Mouse (Mus musculus) megakaryocyte, embryonic 14.5 days (primary cell): ENCODE results near the gene Cars. TPM values are rescaled to one million over a fixed set of nuclear protein-coding genes. Genes with fewer than 3 reads are reported as not detected.
"Not testable (repeated sequence)": the region's sequence is repeated elsewhere in the genome, so short reads cannot be mapped to it uniquely, and the experiment has no call there.

ENCODE experiments used
- H3K27me3 ChIP-seq: replicated peaks from 2 replicates; pipeline ENCODE3; 2012; ENCODE audit warnings: inconsistent platforms
- H3K36me3 ChIP-seq: replicated peaks from 2 replicates; pipeline ENCODE3; 2012; ENCODE audit warnings: low read length, inconsistent platforms, mixed read lengths
- H3K4me1 ChIP-seq: 2 replicates; pipeline ENCODE4 v1.6.1; 2012; ENCODE audit warnings: inconsistent platforms
- H3K4me3 ChIP-seq: replicated peaks from 2 replicates; pipeline ENCODE3; 2012; ENCODE audit warnings: moderate library complexity, mild to moderate bottlenecking, inconsistent platforms
- H3K9me3 ChIP-seq: 2 replicates; pipeline ENCODE4 v1.6.1; 2012; ENCODE audit warnings: inconsistent platforms
- FLI1 ChIP-seq: IDR thresholded peaks from 2 replicates; pipeline ENCODE4 v1.6.1; 2012; ENCODE audit warnings: low read length, inconsistent platforms, mixed read lengths
- GATA1 ChIP-seq: IDR thresholded peaks from 3 replicates; pipeline ENCODE4 v1.6.1; 2012; ENCODE audit warnings: mixed read lengths, low read length, inconsistent platforms, borderline replicate concordance
- polyA plus RNA-seq: library from polyadenylated mRNA; stranded (reverse); fragments of >175 nt; gene quantifications from 2 replicates; pipeline ENCODE4 v1.2.3, GENCODE M21; 2012; ENCODE audit warnings: low replicate concordance; ENCODE audit not compliant: insufficient read depth

Gene Cars
- polyA plus RNA-seq, 1 experiment = 43.5 TPM

DNA sequence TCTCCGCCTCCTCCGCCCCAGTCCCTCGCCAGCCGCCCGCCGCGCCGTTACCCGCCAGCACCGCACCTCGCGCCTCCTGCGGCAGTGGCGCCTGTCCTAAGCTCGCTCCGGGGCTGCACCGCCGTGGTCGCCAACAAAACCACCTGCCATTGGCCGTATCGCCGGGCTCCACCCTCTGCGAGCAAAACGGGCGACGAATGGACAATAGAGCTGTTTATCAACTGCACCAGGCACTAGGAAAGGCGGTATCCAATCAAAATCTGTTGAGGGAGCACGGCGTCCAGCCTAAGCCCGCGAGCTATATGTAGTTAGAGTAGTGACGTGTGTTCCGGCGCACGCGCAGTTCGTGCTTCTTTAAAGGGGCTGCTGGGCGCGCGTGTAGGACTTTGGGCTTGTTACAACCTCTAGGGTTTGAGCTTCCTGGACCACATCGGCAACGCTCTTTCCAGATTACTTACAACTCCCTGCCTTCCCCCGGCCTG, 50.9 kb downstream of the Cars start, which contains the start of gene Nap1l4:
Gene Nap1l4, minus strand, starts transcription at position 131 of the 482 bp plus-strand sequence.
- TF ChIP-seq GATA1 (no peak), FLI1 (no peak)
- Histone ChIP-seq H3K9me3 (no peaks in the 10 kb centered on the region), H3K27me3 (no peaks in the 10 kb centered on the region), H3K36me3 (peaks cover 39% of the 10 kb centered on the region), H3K4me1 (peaks cover 47% of the 10 kb centered on the region), H3K4me3 (peak within 1 kb of the TSS; percentile 98)

DNA sequence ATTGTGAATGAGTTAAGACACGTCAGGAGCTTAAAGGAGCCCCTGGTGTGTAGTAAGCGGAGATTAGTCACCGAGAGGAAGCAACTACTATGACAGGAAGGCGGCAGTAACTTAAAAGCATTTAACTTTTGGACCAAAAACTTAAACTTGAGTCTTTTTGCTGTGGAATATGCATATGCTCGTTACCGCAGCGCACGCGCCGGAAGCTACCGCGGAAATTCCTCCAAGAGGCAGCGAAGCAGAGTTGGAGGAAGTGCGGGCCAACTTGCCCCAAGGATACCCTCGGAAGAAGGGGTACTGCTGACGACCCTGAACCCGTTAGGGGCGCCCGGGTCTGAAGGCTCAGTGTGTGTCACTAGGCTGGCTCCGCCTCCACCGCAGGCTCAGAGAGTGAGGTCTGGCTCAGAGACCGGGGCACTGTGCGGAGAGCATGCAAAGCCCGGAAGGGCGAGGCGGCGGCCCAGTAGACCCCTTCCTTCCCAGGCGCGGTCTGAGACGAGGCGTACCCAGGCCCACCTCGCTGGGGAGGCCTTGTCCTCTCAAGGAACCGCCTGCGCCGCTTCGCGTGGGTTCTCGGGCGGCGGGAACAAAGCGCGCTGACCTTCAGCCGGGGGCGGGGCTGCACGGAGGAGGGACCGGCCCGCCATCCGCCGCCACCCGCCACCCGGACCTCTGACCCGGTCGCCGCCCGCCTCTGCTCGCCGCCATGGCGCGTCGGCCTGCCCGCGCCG, 51.5 kb downstream of the Cars start:
- Histone ChIP-seq H3K36me3 (peaks cover 35% of the 10 kb centered on the region), H3K4me1 (peaks cover 53% of the 10 kb centered on the region), H3K27me3 (no peaks in the 10 kb centered on the region), H3K9me3 (no peaks in the 10 kb centered on the region), H3K4me3 (peak overlapping the region; percentile 98)
- TF ChIP-seq GATA1 = no peak
- TF ChIP-seq FLI1 = no peak

GRCm38 (mm10) chr7:143546554-143546953, 53.3 kb downstream of the Cars start:
- no peak for TF ChIP-seq GATA1
- H3K4me3 ChIP-seq = no peak overlapping the region
- no peaks in the 10 kb centered on the region for H3K27me3 ChIP-seq
- peaks cover 24% of the 10 kb centered on the region for H3K36me3 ChIP-seq
- peaks cover 71% of the 10 kb centered on the region for H3K4me1 ChIP-seq
- no peaks in the 10 kb centered on the region for H3K9me3 ChIP-seq

- H3K36me3 ChIP-seq = peaks cover 40% of the 10 kb centered on the region
- no peak overlapping the region for H3K4me3 ChIP-seq
- H3K9me3 ChIP-seq = no peaks in the 10 kb centered on the region
- TF ChIP-seq FLI1 = no peak
- no peak for TF ChIP-seq GATA1
- H3K27me3 ChIP-seq = no peaks in the 10 kb centered on the region
- peaks cover 75% of the 10 kb centered on the region for H3K4me1 ChIP-seq
These were observed 55.5 kb downstream of the Cars start for GRCm38 (mm10) chr7:143544368-143544767.

DNA sequence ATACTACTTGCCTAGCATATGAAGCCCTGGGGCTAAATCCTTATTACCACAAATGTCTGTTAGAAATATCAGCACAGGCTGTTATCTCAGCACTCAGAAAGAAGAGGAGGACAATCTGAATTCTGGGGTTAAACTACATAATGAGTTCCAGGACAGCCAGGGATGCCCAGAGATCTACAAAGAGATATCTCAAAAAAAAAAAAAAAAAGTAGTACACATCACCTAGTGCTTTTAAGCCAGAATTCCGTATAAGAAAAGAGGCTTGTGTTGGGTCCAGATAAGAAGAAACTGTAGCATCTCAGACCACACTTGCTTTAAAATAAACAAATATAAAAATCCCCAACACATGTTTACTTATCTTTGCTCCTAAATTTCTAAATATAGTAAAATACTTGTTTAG, 61.2 kb downstream of the Cars start:
- H3K4me1 ChIP-seq = peaks cover 64% of the 10 kb centered on the region
- H3K4me3 ChIP-seq = no peak overlapping the region
- H3K36me3 ChIP-seq = peaks cover 75% of the 10 kb centered on the region
- TF ChIP-seq FLI1 (no peak), GATA1 (no peak)
- no peaks in the 10 kb centered on the region for H3K9me3 ChIP-seq
- no peaks in the 10 kb centered on the region for H3K27me3 ChIP-seq

- peaks cover 64% of the 10 kb centered on the region for H3K4me1 ChIP-seq
- H3K36me3 ChIP-seq = peaks cover 79% of the 10 kb centered on the region
- not testable (repeated sequence) for H3K9me3 ChIP-seq, H3K27me3 ChIP-seq, H3K4me3 ChIP-seq
These were observed 61.7 kb downstream of the Cars start for GRCm38 (mm10) chr7:143538229-143538628.

GRCm38 (mm10) chr7:143536251-143536650, 63.6 kb downstream of the Cars start:
- TF ChIP-seq FLI1 = no peak
- TF ChIP-seq GATA1 = no peak
- H3K27me3 ChIP-seq = no peaks in the 10 kb centered on the region
- H3K4me3 ChIP-seq = no peak overlapping the region
- H3K9me3 ChIP-seq = no peaks in the 10 kb centered on the region
- H3K36me3 ChIP-seq = peaks cover 95% of the 10 kb centered on the region
- H3K4me1 ChIP-seq = peaks cover 60% of the 10 kb centered on the region

GRCm38 (mm10) chr7:143533284-143533683, 66.6 kb downstream of the Cars start:
- H3K36me3 ChIP-seq = peaks cover 100% of the 10 kb centered on the region
- no peak for TF ChIP-seq FLI1
- no peak for TF ChIP-seq GATA1
- H3K27me3 ChIP-seq = no peaks in the 10 kb centered on the region
- peaks cover 45% of the 10 kb centered on the region for H3K4me1 ChIP-seq
- H3K4me3 ChIP-seq = peak overlapping the region; percentile 40
- H3K9me3 ChIP-seq = no peaks in the 10 kb centered on the region

DNA sequence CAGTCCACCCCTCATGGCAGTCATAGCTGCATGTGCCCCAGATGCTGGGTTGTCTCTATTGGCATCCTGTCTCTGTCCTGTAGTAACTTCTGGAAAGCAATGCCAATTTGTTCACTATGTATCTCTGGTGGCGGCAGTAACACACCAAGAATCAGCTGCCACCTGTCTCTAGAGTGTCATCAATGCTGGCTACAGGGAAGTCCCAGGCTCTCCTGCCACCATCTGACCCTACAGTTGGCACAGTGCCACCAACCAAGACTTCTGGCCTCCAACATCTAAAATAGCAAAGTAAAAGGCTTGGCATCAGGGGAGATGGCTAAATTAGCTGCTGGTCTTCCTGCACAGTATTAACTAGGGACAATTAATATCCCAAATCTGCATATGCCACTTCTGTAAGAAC, 67.5 kb downstream of the Cars start:
- TF ChIP-seq GATA1 (no peak), FLI1 (no peak)
- H3K4me3 ChIP-seq = no peak overlapping the region
- H3K4me1 ChIP-seq = peaks cover 38% of the 10 kb centered on the region

DNA sequence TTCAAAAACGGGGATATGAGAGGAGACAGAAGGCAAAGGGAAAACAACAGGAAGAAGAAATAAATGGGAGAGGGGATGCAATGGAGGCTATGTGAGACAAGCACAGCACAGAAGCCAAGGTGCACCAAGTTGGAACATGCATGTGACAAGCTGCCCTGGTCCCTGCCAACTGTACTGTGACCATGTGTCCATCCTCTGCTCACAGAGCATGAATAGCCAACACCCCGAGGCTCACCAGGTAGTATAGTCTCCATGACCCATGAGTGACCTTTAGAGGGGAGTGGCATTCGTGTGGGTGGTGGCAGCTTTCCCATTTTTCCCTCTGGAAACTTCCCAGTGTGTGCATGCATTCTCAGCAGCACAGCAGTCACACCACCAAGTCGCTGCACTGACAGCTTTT, 80.6 kb downstream of the Cars start:
- no peak overlapping the region for H3K4me3 ChIP-seq
- H3K27me3 ChIP-seq = no peaks in the 10 kb centered on the region
- peaks cover 29% of the 10 kb centered on the region for H3K4me1 ChIP-seq
- no peaks in the 10 kb centered on the region for H3K9me3 ChIP-seq
- H3K36me3 ChIP-seq = peaks cover 99% of the 10 kb centered on the region
- no peak for TF ChIP-seq GATA1
- no peak for TF ChIP-seq FLI1

More for the DNA sequence above, 67.5 kb downstream of the Cars start:
- H3K36me3 ChIP-seq = peaks cover 100% of the 10 kb centered on the region
- no peaks in the 10 kb centered on the region for H3K27me3 ChIP-seq
- H3K9me3 ChIP-seq = no peaks in the 10 kb centered on the region
